Mouse (Mus musculus) lung, adult 2 months (tissue): ENCODE results near the gene Scaf11.

ENCODE experiments used
- CTCF ChIP-seq: fragments of 200-500 bp; IDR thresholded peaks from 2 replicates; pipeline ENCODE4 v1.5.1; 2011; ENCODE audit warnings: mild to moderate bottlenecking, low read length, control low read depth; ENCODE audit not compliant: insufficient read depth
- POLR2A ChIP-seq: fragments of 200-500 bp; IDR thresholded peaks from 2 replicates; pipeline ENCODE4 v1.6.1; 2011; ENCODE audit warnings: low read depth, mild to moderate bottlenecking, control low read depth, low read length, borderline replicate concordance; ENCODE audit errors: extremely low read depth

- TF ChIP-seq POLR2A (no peak), CTCF (no peak)
Measured at GRCm38 (mm10) chr15:96494279-96494678, 33.6 kb upstream of the Scaf11 start.
